Mouse (Mus musculus): ENCODE measurements around the gene Mixl1. TPM values are rescaled to one million over a fixed set of nuclear protein-coding genes. Genes with fewer than 3 reads are reported as not detected.

Mixl1 gene
- not detected for polyA plus RNA-seq (2015; fragmentation: Illumina TruSeq; extraction: RNeasy Lipid Tissue Mini Kit (QIAGEN cat#74804); ENCODE audit: insufficient read depth, low read depth, low replicate concordance)

DNA sequence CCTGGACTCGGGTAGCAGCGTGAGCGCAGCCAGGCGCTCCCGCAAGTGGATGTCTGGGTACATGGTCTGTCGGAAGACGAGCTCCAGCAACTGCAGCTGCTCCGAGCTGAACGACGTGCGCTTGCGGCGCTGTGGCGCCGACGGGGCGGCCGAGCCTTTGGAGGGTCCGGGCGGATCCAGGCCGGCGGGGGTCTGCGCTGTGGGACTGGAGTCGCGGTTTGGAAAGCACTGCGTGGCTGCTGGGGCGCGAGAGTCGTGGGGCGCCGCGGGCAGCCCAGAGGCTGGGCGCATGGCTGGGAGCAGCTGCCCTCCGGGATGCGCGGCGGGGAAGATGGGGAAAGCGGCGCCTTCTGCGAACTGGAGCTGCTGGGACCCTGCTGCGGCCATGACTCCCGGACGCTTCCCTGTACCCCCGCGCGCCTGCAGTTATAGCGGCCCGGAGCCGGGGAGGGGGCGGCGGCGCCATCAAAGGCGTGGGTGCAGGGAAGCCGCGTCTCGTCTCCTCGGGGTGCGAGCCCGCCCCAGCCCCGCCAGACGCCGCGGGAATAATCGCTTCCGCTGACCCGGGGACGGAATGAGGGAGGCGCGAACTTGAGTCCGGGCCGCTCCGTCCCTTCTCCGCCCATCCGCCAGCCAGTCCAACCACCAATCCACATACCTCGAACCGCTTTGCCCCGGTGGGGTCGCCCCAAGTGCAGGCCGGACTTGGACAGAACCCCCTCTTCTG is at the start of gene Mixl1:
Gene Mixl1 (minus strand): TSS at position 409 of the 727 bp plus-strand sequence.

DNA sequence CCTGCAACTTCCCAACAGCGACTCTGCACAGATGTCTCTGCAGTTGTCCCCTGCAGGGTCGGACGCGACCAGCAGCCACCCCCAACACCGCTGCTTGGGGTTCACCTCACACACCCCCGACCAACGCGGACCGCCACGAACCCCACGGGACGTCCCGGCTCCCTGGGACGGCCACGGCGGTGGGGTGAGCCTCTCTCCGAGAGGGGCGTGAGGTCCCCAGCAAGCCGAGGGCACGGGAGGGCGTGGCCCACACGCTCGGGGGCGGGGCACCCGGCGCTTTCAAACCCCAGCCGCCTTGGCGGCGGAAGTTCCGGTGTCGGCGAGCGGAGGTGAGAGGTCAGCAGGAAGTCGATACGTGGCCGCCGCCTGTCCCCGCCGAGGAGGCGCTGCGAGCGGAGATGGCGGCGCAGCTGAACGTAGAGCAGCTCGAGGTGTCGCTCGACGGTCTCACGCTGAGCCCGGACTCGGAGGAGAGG is 28.9 kb upstream of the Mixl1 start, which contains the start of gene Acbd3:
Gene Acbd3 (plus strand): TSS at position 340 of the 476 bp plus-strand sequence.

Other genes with a start within 250 kb of the Mixl1 start
- 1.4 TPM for gene Stum, start 213.5 kb downstream of the Mixl1 start, polyA plus RNA-seq (2015; fragmentation: Illumina TruSeq; extraction: RNeasy Lipid Tissue Mini Kit (QIAGEN cat#74804); ENCODE audit: insufficient read depth, low read depth, low replicate concordance)
- 17.5 TPM for gene Parp1, start 128.1 kb downstream of the Mixl1 start, polyA plus RNA-seq (2015; fragmentation: Illumina TruSeq; extraction: RNeasy Lipid Tissue Mini Kit (QIAGEN cat#74804); ENCODE audit: insufficient read depth, low read depth, low replicate concordance)
- 0.83 TPM for gene Lin9, start 55.9 kb downstream of the Mixl1 start, polyA plus RNA-seq (2015; fragmentation: Illumina TruSeq; extraction: RNeasy Lipid Tissue Mini Kit (QIAGEN cat#74804); ENCODE audit: insufficient read depth, low read depth, low replicate concordance)
- gene Acbd3, start 29.0 kb upstream of the Mixl1 start, polyA plus RNA-seq (2015; fragmentation: Illumina TruSeq; extraction: RNeasy Lipid Tissue Mini Kit (QIAGEN cat#74804); ENCODE audit: insufficient read depth, low read depth, low replicate concordance) = 8.7 TPM
- gene H3f3a, start 116.9 kb upstream of the Mixl1 start, polyA plus RNA-seq (2015; fragmentation: Illumina TruSeq; extraction: RNeasy Lipid Tissue Mini Kit (QIAGEN cat#74804); ENCODE audit: insufficient read depth, low read depth, low replicate concordance) = 105 TPM
- gene Sde2, start 154.1 kb upstream of the Mixl1 start, polyA plus RNA-seq (2015; fragmentation: Illumina TruSeq; extraction: RNeasy Lipid Tissue Mini Kit (QIAGEN cat#74804); ENCODE audit: insufficient read depth, low read depth, low replicate concordance) = 2.9 TPM
- gene Lefty2, start 196.1 kb upstream of the Mixl1 start, polyA plus RNA-seq (2015; fragmentation: Illumina TruSeq; extraction: RNeasy Lipid Tissue Mini Kit (QIAGEN cat#74804); ENCODE audit: insufficient read depth, low read depth, low replicate concordance) = not detected
- 26.7 TPM for gene Pycr2, start 207.3 kb upstream of the Mixl1 start, polyA plus RNA-seq (2015; fragmentation: Illumina TruSeq; extraction: RNeasy Lipid Tissue Mini Kit (QIAGEN cat#74804); ENCODE audit: insufficient read depth, low read depth, low replicate concordance)
- 1.2 TPM for gene Lefty1, start 238.0 kb upstream of the Mixl1 start, polyA plus RNA-seq (2015; fragmentation: Illumina TruSeq; extraction: RNeasy Lipid Tissue Mini Kit (QIAGEN cat#74804); ENCODE audit: insufficient read depth, low read depth, low replicate concordance)
- gene Tmem63a, start 245.3 kb upstream of the Mixl1 start, polyA plus RNA-seq (2015; fragmentation: Illumina TruSeq; extraction: RNeasy Lipid Tissue Mini Kit (QIAGEN cat#74804); ENCODE audit: insufficient read depth, low read depth, low replicate concordance) = 25.8 TPM